Mouse (Mus musculus): ENCODE data around the gene Ildr1. TPM values are rescaled to one million over a fixed set of nuclear protein-coding genes. Genes with fewer than 3 reads are reported as not detected.

Ildr1 gene
- polyA plus RNA-seq, 1 experiment from 2014 or later = not detected

- ATAC-seq (no peak), DNase-seq (ENCODE audit: low read depth, low spot score) (no peak)
- ChIA-PET CTCF (no interaction called here), POLR2A (interaction anchor here (0.7 kb wide), 1 partner anchor 50 kb away, joined by 4 read pairs; no protein-coding TSS in a partner anchor)
- H3K27me3 ChIP-seq = peaks cover 6% of the 10 kb centered on the region
- TF ChIP-seq CTCF (IDR thresholded peaks at IDR 0.05) = no peak
- in situ Hi-C loops (cut with MboI; ENCODE audit: low pct_unique_long_range_greater_than_20kb) = no loop called here
These were observed 23.2 kb upstream of the Ildr1 start for GRCm38 (mm10) chr16:36670590-36670989.

DNA sequence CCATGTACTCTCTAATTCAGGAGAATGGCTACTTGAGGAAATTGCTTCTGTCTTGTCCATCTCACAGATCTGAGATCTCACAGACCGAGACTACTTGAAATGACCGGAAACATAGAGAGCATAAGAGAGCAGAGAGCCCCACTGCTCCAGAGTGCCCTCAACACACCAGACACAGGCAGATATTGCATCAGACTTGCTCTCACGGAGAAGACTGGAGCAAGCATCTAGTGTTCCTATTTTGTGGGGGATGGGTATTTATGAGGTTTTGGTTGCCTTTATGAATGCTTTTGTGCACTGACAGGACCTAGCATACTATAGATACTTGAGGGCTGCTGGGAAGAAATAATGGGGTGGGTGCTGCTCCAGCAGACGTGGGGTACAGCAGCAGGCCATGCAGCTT, 20.6 kb upstream of the Ildr1 start:
- TF ChIP-seq CTCF (IDR thresholded peaks at IDR 0.05) = no peak
- no peak for DNase-seq (ENCODE audit: low read depth, low spot score)
- in situ Hi-C loops (cut with MboI; ENCODE audit: low pct_unique_long_range_greater_than_20kb) = no loop called here
- no peak for ATAC-seq
- H3K27me3 ChIP-seq = peaks cover 3% of the 10 kb centered on the region
- CTCF ChIA-PET = no interaction called here
- POLR2A ChIA-PET = no interaction called here

GRCm38 (mm10) chr16:36674457-36675204, 19.1 kb upstream of the Ildr1 start:
- DNase-seq (ENCODE audit: low read depth, low spot score) = no peak
- no peak for ATAC-seq
- no peak for TF ChIP-seq CTCF (IDR thresholded peaks at IDR 0.05)
- POLR2A ChIA-PET = no interaction called here
- H3K27me3 ChIP-seq = no peaks in the 10 kb centered on the region
- CTCF ChIA-PET = no interaction called here
- in situ Hi-C loops (cut with MboI; ENCODE audit: low pct_unique_long_range_greater_than_20kb) = no loop called here

DNA sequence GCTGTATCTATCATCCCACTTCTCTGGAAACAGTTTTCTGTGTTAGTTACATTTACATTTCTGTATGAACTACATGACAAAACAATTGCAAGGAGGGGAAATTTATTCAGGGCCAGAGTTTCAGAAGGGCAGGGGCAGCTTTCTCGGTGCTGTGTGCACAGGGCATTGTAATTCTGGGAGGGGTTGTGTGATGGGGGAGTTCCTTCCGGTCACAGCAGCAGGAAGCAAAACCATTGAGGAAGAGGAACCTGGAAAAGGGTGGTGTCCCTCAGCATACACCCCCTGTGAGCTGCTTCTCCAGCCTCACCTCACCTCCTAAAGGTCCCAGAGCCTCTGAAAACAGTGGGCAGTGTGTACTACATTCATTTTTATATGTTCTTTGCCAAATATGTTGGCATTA, 18.5 kb upstream of the Ildr1 start:
- DNase-seq (ENCODE audit: low read depth, low spot score) (no peak), ATAC-seq (no peak)
- in situ Hi-C loops (cut with MboI; ENCODE audit: low pct_unique_long_range_greater_than_20kb) = no loop called here
- ChIA-PET POLR2A (no interaction called here), CTCF (no interaction called here)
- H3K27me3 ChIP-seq = no peaks in the 10 kb centered on the region
- TF ChIP-seq CTCF (IDR thresholded peaks at IDR 0.05) = no peak

- in situ Hi-C loops (cut with MboI; ENCODE audit: low pct_unique_long_range_greater_than_20kb) = no loop called here
- no peaks in the 10 kb centered on the region for H3K27me3 ChIP-seq
- no peak for TF ChIP-seq CTCF (IDR thresholded peaks at IDR 0.05)
- ChIA-PET CTCF (no interaction called here), POLR2A (interaction anchor here (0.8 kb wide), 1 partner anchor 44 kb away, joined by 5 read pairs; no protein-coding TSS in a partner anchor)
- no peak for DNase-seq (ENCODE audit: low read depth, low spot score)
- ATAC-seq = no peak
These were observed 17.9 kb upstream of the Ildr1 start for GRCm38 (mm10) chr16:36675902-36676301.

DNA sequence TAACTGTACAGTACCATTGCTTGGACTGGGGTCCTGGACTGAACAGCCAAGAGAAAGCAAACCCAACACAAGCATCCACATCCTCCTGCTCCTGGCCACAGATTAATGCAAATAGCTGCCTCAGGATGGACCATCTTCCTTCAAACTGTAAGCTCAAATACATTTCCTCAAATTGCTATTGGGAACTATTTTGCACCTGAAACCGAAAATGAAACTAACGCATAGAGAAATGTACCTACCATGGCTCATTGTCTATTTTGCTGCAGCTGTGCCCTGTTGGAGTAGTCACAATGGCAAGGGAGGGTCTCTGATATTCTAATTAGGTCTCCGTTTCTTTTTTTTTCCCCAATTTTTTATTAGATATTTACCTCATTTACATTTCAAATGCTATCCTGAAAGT, 11.9 kb upstream of the Ildr1 start:
- in situ Hi-C loops (cut with MboI; ENCODE audit: low pct_unique_long_range_greater_than_20kb) = no loop called here
- ATAC-seq (no peak), DNase-seq (ENCODE audit: low read depth, low spot score) (no peak)
- CTCF ChIA-PET = no interaction called here
- no peak for TF ChIP-seq CTCF (IDR thresholded peaks at IDR 0.05)
- POLR2A ChIA-PET = no interaction called here
- H3K27me3 ChIP-seq = peaks cover 3% of the 10 kb centered on the region

- TF ChIP-seq CTCF (IDR thresholded peaks at IDR 0.05) = no peak
- ATAC-seq = no peak
- in situ Hi-C loops (cut with MboI; ENCODE audit: low pct_unique_long_range_greater_than_20kb) = no loop called here
- ChIA-PET CTCF (no interaction called here), POLR2A (interaction anchor here (0.7 kb wide), 1 partner anchor 102 kb away, joined by 3 read pairs; no protein-coding TSS in a partner anchor)
- DNase-seq (ENCODE audit: low read depth, low spot score) = no peak
- H3K27me3 ChIP-seq = peaks cover 5% of the 10 kb centered on the region
These were observed 9.4 kb upstream of the Ildr1 start for GRCm38 (mm10) chr16:36684325-36684918.

DNA sequence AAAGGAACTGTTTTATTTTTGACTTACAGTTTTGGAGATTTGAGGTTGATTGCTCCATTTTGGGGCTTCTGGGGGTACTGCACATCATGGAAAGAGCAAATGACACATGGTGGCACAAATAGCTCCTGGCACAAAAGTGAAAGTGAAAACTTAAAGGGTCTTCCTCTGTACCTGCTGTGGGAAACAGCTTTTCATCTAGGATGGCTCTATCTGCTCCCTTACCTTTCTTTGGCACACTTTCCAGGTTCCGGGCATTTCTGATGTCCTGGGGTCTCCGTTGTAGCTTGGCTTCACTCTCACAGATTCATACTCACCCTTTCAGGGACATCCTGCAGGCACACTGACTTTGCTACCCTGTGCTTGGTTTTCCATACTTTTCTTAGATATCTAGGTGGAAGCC, 5.7 kb upstream of the Ildr1 start:
- no peak for ATAC-seq
- no peak for DNase-seq (ENCODE audit: low read depth, low spot score)
- ChIA-PET POLR2A (no interaction called here), CTCF (interaction anchor here (1.3 kb wide), 1 partner anchor 32 kb away, joined by 3 read pairs; no protein-coding TSS in a partner anchor)
- TF ChIP-seq CTCF (IDR thresholded peaks at IDR 0.05) = no peak
- H3K27me3 ChIP-seq = peaks cover 15% of the 10 kb centered on the region
- in situ Hi-C loops (cut with MboI; ENCODE audit: low pct_unique_long_range_greater_than_20kb) = no loop called here

DNA sequence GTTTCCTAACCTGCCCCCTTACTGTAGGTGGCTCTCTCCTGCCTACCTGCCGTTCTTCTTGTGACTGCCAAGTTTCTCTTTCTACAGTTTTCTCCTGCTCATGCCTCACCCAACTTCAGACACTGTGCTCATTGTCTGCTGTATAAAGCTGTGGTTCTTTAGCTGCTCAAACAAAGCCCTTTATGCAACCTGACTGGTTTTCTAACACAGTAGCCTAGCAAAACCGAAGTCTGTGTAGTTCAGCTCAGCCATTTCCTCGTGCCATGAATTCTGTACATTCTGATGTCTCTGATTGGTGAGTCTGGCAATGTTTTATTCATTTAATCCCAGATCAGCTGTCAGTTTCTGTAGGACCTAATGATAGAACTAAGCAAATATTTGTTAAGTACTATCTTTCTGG, 2.3 kb upstream of the Ildr1 start:
- H3K27me3 ChIP-seq = peaks cover 25% of the 10 kb centered on the region
- ATAC-seq (no peak), DNase-seq (ENCODE audit: low read depth, low spot score) (no peak)
- in situ Hi-C loops (cut with MboI; ENCODE audit: low pct_unique_long_range_greater_than_20kb) = no loop called here
- CTCF ChIA-PET = no interaction called here
- POLR2A ChIA-PET = no interaction called here
- TF ChIP-seq CTCF (IDR thresholded peaks at IDR 0.05) = no peak

GRCm38 (mm10) chr16:36694798-36695290, 1.1 kb downstream of the Ildr1 start:
- POLR2A ChIA-PET = no interaction called here
- peaks cover 19% of the 10 kb centered on the region for H3K27me3 ChIP-seq
- no peak for ATAC-seq
- no peak for DNase-seq (ENCODE audit: low read depth, low spot score)
- CTCF ChIA-PET = interaction anchor here (1.0 kb wide), 1 partner anchor 9 kb away, joined by 3 read pairs; no protein-coding TSS in a partner anchor
- no peak for TF ChIP-seq CTCF (IDR thresholded peaks at IDR 0.05)
- in situ Hi-C loops (cut with MboI; ENCODE audit: low pct_unique_long_range_greater_than_20kb) = no loop called here

DNA sequence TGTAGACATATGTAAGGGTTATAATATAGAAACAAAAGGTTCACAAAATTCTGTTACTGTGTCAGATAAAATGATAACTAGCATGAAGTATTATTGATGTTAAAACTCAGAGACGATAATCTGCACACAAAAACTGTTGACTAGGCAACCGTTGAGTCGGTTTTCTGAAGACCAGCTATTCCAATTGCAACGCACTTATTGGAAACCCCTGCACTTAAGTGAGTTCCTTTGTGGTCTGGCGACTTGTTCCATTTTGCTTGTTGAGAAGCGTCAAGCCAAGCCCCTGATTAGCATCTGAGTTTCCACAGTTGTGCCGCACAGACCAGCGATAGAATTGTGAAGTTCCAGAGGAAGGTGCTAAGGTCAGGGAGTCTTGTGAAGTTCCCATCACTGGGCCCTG, 3.6 kb downstream of the Ildr1 start:
- DNase-seq (ENCODE audit: low read depth, low spot score) (no peak), ATAC-seq (no peak)
- peaks cover 19% of the 10 kb centered on the region for H3K27me3 ChIP-seq
- in situ Hi-C loops (cut with MboI; ENCODE audit: low pct_unique_long_range_greater_than_20kb) = no loop called here
- POLR2A ChIA-PET = no interaction called here
- CTCF ChIA-PET = no interaction called here
- no peak for TF ChIP-seq CTCF (IDR thresholded peaks at IDR 0.05)

Data from Patski (cell line).